Mouse (Mus musculus) cerebellum, adult (tissue): ENCODE data around the gene Trmt2a.
"Not testable (repeated sequence)": the region's sequence is repeated elsewhere in the genome, so short reads cannot be mapped to it uniquely, and the experiment has no call there.

ENCODE experiments used
- ATAC-seq: cut with Nextera tagmentation; 2 replicates; pipeline ENCODE4 v1.9.2; 2017; ENCODE audit warnings: mild to moderate bottlenecking, moderate library complexity, mixed read lengths; ENCODE audit not compliant: insufficient number of reproducible peaks, low FRiP score, low TSS enrichment

Gene Trmt2a

DNA sequence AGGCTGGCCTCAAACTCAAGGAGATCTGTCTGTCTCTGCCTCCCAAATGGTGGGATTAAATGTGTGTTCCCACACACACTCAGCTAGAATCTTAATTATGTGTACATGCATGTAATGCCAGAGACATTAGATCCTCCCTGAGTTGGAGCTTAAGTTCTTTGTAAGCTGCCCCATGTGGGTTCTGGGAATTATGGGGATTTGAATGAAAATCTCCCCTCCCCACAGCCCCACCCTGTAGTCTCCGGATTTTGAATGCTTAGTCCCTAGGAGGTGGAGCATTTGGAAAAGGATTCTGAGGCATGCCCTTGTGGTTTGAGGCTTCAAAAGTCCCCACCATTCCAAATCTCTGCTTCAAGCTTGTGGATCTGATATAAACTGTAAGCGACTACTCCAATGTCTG lies 26.7 kb downstream of the Trmt2a start:
- no peak for ATAC-seq

GRCm38 (mm10) chr16:18288166-18288565 lies 39.7 kb downstream of the Trmt2a start:
- no peak for ATAC-seq

DNA sequence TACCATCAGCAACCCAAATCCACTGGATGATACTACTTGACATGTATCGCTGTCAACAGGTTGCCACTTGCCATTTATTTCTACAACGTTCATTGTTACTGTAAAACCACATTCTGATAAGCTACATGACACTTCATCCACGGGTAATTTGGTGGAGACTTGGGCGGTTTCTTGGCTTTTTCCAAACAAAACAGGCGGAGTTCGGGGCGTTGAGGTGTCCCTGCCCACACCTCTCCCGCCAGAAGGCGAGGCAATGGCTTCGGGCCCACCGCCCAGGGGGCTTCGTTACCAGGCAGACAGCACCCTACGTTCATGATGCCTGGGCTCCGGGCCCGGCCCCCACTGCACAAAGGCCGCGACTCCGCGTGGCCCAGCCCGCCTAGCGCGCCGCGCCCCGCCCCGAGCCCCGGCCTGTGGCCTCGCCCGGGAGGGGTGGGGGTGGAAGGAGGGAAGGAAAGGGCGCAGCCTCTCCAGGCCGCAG lies 40.1 kb downstream of the Trmt2a start:
- peak; percentile 83 for ATAC-seq

GRCm38 (mm10) chr16:18289067-18289588 lies 40.6 kb downstream of the Trmt2a start, which contains the start of gene Dgcr8:
Dgcr8 (minus strand) TSS chr16:18289246.
- ATAC-seq = peak; percentile 99

- ATAC-seq = not testable (repeated sequence)
Observed at GRCm38 (mm10) chr16:18289614-18290013, 41.1 kb downstream of the Trmt2a start.
